Mouse (Mus musculus) heart, embryonic 11.5 days (tissue): ENCODE measurements around the gene Snx10. TPM values are rescaled to one million over a fixed set of nuclear protein-coding genes. Genes with fewer than 3 reads are reported as not detected.
A peak's percentile ranks its signal among the peaks of the same experiment; 100 is the strongest.
"Not testable (repeated sequence)": the region's sequence is repeated elsewhere in the genome, so short reads cannot be mapped to it uniquely, and the experiment has no call there.

Experiments
- ATAC-seq: fragments of 200-750 bp; cut with Nextera tagmentation; replicated peaks from 2 replicates; pipeline ENCODE4 v1.8.0; 2017; ENCODE audit warnings: moderate library complexity; ENCODE audit not compliant: insufficient number of reproducible peaks, low FRiP score, low TSS enrichment
- H3K27ac ChIP-seq: fragments of 300-500 bp; sonication (generic); 2 replicates; pipeline ENCODE4 v1.5.1; 2014; ENCODE audit warnings: mild to moderate bottlenecking, low read depth, low read length
- H3K27me3 ChIP-seq: fragments of 300-500 bp; sonication (generic); 2 replicates; pipeline ENCODE4 v1.6.1; 2014; ENCODE audit warnings: mild to moderate bottlenecking, low read length, mixed read lengths; ENCODE audit not compliant: control insufficient read depth, insufficient read depth
- H3K36me3 ChIP-seq: fragments of 300-500 bp; sonication (generic); 2 replicates; pipeline ENCODE4 v1.6.1; 2014; ENCODE audit warnings: mild to moderate bottlenecking, low read length, moderate library complexity, mixed read lengths; ENCODE audit not compliant: control insufficient read depth, insufficient read depth
- H3K4me1 ChIP-seq: fragments of 300-500 bp; sonication (generic); 2 replicates; pipeline ENCODE4 v1.6.1; 2014; ENCODE audit warnings: low read length; ENCODE audit not compliant: control insufficient read depth, insufficient read depth
- H3K4me2 ChIP-seq: fragments of 300-500 bp; sonication (generic); 2 replicates; pipeline ENCODE4 v1.6.1; 2014; ENCODE audit warnings: mild to moderate bottlenecking, moderate library complexity
- H3K4me3 ChIP-seq: fragments of 300-500 bp; sonication (generic); 2 replicates; pipeline ENCODE4 v1.5.1; 2014; ENCODE audit warnings: low read depth, low read length
- H3K9ac ChIP-seq: fragments of 300-500 bp; sonication (generic); 2 replicates; pipeline ENCODE4 v1.6.1; 2014; ENCODE audit warnings: mild to moderate bottlenecking, low read depth, low read length, moderate library complexity
- H3K9me3 ChIP-seq: fragments of 300-500 bp; sonication (generic); replicated peaks from 2 replicates; pipeline ENCODE4 v1.6.1; 2016; ENCODE audit warnings: low read length; ENCODE audit not compliant: control insufficient read depth
- WGBS: fragments of 180-500 bp; shearing (Covaris S2); extraction: QIAGEN DNeasy Blood & Tissue Kit; methylation state at CpG from one replicate; pipeline ENCODE4 v1.1.7; 2014; ENCODE audit not compliant: insufficient replicate concordance; 5-methylcytosine and 5-hydroxymethylcytosine counted together
- polyA plus RNA-seq: library from polyadenylated mRNA; unstranded; fragments of >200 nt; fragmentation: Nextera tagmentation; extraction: Ambion mirVana; gene quantifications from 2 replicates; pipeline ENCODE4 v1.2.1, GENCODE M21; 2014

Snx10 gene
- polyA plus RNA-seq: 23.0 and 26.1 TPM in 2 replicates

DNA sequence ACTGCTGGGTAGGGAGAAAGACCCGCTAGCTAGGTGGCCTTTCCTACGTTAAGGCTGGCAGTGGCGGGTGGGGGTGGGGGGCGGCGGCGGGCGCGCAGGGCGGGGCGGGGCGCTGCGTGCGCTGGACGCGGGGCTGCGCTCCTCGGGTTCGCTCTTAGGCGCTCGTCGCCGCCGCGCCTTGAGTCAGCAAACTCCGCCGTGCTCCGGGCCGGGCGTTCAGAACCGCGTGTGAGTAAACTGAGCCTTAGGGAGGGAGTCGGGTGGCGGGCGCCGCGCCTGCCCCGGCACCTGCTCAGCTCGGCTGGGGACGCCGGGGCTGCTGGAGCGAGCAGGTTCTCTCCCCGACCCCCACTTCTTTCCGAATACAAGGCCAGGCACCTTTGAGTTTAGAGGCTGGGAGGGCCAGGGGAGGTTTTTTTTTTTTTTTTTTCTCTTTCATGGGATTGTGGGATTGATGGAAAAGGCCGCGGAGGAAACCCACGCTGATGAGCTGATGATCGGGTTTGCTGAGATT is at the start of gene Snx10:
Snx10 (plus strand) TSS at position 95 of the 514 bp plus-strand sequence.
- no peaks in the 10 kb centered on the region for H3K36me3 ChIP-seq
- 0 out of 2 replicates have a peak, but pooled peaks cover 2% of the 10 kb centered on the region for H3K4me1 ChIP-seq
- 0 out of 2 replicates have a peak, but pooled peaks have one; percentile 42 for ATAC-seq
- peak within 1 kb of the TSS; percentile 55 for H3K4me3 ChIP-seq
- peak within 1 kb of the TSS; percentile 54 for H3K27ac ChIP-seq
- no peaks in the 10 kb centered on the region for H3K9me3 ChIP-seq
- H3K9ac ChIP-seq: peak within 1 kb of the TSS; percentile 66
- under 1% methylated on average over 47 of the region's 47 CpGs for WGBS
- no peaks in the 10 kb centered on the region for H3K27me3 ChIP-seq
- peak within 1 kb of the TSS; percentile 68 for H3K4me2 ChIP-seq

DNA sequence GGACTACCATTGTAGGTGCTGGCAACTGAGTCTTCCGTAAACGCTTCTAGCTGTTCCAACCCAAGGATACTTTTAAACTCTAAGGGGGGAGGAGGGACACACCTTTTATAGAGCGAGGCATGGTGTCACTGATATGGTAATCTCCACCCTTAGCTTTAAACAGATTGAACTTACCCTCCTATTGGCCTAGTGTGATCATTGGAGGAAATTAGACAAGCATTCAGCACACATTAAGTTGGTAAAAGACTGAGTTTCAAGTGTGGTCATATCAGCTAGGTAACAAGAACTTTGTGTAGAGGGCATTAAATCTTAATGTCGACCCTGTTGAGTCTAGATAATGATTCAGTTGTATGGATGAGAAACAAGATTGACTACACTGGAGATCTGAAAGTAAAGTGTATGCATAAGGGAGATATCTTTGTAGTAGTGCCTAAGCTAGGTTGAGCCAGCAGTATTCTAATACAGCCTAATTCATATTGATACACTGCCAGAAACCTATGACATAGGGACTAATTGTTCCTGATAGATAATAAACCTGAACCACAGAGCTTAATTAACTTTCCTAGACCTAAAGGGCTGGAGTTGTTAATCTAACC is 44.5 kb upstream of the Snx10 start:
- Histone ChIP-seq H3K9me3 (no peaks in the 10 kb centered on the region), H3K4me2 (no peak overlapping the region), H3K4me1 (no peaks in the 10 kb centered on the region), H3K27me3 (no peaks in the 10 kb centered on the region), H3K9ac (no peak overlapping the region), H3K4me3 (no peak overlapping the region), H3K36me3 (peaks cover 42% of the 10 kb centered on the region), H3K27ac (no peak overlapping the region)
- no peak for ATAC-seq
- WGBS: 91% methylated on average over 4 of the region's 4 CpGs

DNA sequence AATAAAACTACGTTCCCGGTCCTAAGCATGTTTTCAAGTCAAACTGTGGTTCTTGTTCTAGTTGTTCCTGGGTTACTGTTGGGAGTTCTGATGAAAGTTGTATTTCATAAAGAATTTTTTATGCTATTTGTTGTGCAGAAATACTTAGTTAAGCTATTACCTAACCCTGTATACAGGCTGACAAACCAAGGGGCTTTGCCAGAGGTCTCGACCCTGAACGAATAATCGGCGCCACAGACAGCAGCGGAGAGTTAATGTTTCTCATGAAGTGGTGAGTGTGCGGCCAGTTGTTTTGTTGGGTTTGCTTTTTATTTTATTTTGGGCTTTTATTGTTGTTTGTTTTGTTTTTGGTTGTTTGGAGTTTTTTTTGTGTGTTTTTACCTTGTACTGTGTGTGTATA is 42.2 kb upstream of the Snx10 start:
- no peak for ATAC-seq
- Histone ChIP-seq H3K36me3 (peaks cover 33% of the 10 kb centered on the region), H3K9ac (no peak overlapping the region), H3K4me2 (no peak overlapping the region), H3K4me3 (no peak overlapping the region), H3K27me3 (no peaks in the 10 kb centered on the region), H3K9me3 (no peaks in the 10 kb centered on the region), H3K4me1 (peaks cover 10% of the 10 kb centered on the region), H3K27ac (no peak overlapping the region)
- WGBS: 97% methylated on average over 8 of the region's 8 CpGs

DNA sequence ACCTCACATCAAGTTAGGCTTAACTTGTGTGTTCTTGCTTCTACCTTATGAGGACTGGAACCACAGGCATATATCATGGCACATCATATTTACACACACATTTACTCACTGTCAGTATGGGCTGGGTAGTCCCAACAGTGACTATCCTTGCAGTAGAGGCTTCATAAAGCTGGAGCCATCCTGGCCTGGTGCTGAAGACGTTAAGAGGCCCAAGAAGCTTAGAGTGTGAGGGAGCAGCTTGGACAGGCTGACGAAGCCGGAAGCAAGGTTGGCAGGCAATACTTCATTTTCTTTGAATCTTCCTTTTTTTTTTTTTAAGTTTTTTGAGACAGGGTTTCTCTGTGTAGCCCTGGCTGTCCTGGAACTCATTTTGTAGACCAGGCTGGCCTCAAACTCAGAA is 39.8 kb upstream of the Snx10 start:
- H3K4me2 ChIP-seq: no peak overlapping the region
- 88% methylated on average over 3 of the region's 3 CpGs for WGBS
- H3K4me3 ChIP-seq: no peak overlapping the region
- peaks cover 3% of the 10 kb centered on the region; the same call in 1 of the 2 replicates for H3K9me3 ChIP-seq
- peaks cover 29% of the 10 kb centered on the region for H3K36me3 ChIP-seq
- no peak for ATAC-seq
- H3K9ac ChIP-seq: no peak overlapping the region
- H3K27ac ChIP-seq: no peak overlapping the region
- H3K4me1 ChIP-seq: peaks cover 14% of the 10 kb centered on the region
- H3K27me3 ChIP-seq: no peaks in the 10 kb centered on the region

DNA sequence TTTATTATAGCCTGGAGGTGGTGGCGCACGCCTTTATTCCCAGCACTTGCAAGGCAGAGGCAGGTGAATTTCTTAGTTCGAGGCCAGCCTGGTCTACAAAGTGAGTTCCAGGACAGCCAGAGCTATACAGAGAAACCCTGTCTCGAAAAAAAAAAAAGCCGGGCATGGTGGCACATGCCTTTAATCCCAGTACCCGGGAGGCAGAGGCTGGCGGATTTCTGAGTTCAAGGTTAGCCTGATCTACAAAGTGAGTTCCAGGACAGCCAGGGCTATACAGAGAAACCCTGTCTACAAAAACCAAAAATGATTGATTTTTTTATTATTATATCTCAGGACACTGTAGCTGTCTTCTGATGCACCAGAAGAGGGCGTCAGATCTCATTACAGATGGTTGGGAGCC is 39.1 kb upstream of the Snx10 start:
- WGBS: 83% methylated on average over 8 of the region's 8 CpGs
- not testable (repeated sequence) for H3K27ac ChIP-seq, ATAC-seq, H3K4me3 ChIP-seq, H3K27me3 ChIP-seq, H3K9ac ChIP-seq, H3K9me3 ChIP-seq, H3K4me2 ChIP-seq
- peaks cover 14% of the 10 kb centered on the region for H3K4me1 ChIP-seq
- peaks cover 22% of the 10 kb centered on the region for H3K36me3 ChIP-seq

DNA sequence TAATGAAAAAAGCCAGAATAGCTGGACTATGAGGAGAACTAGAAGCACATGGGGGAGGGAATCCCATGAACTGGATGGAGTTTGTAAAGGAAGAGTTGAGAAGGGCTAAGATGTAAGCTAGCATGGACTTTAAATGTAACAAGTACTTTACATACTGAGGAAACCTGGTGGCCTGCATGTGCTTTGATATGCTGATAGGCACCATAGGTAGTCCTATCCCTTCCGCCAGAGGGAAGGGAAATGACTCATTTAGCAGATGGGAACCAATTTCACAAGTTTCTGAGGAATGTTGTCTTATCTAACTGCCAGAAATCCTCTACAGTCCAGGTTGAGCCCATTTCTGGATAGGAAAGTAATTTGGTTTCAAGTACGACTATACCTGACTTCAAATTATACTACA is 38.1 kb upstream of the Snx10 start:
- peaks cover 3% of the 10 kb centered on the region; the same call in 1 of the 2 replicates for H3K9me3 ChIP-seq
- no peak overlapping the region for H3K27ac ChIP-seq
- peaks cover 16% of the 10 kb centered on the region for H3K4me1 ChIP-seq
- WGBS: 34% methylated on average over 2 of the region's 2 CpGs
- H3K9ac ChIP-seq: no peak overlapping the region
- no peak overlapping the region for H3K4me2 ChIP-seq
- no peaks in the 10 kb centered on the region for H3K27me3 ChIP-seq
- no peak overlapping the region for H3K4me3 ChIP-seq
- peaks cover 17% of the 10 kb centered on the region for H3K36me3 ChIP-seq
- no peak; the same call in 1 of the 2 replicates for ATAC-seq

DNA sequence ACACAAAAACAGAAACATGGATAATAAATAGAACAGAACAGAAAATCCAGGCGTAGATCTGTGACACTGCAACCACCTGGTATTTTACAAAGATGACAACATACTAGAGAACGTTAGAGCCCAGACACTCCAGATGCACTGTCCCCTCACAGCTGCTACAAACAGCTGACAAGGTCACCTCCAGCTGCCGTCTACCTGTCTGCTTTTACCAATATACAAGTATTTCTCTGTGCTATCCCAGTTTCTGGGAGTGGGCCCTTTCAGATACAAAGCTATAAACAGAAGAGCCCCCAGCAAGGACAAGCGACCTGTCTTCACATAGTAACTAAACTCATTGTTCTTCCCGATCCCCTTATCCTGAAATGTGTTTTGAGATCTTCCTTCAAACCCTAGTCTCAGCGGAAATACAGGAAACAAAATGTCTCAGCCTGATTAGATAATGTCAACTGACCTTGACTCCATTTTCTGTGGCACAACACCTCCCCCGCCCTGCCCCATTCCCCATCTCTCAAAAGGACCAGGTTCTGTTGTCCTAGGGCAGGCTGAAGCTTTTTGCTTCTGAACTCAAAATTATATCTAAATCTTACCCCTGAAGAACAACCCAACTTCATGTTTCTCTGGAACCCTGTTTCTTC is 37.5 kb upstream of the Snx10 start:
- ATAC-seq: no peak
- H3K27ac ChIP-seq: peak overlapping the region; percentile 41; the same call in 1 of the 2 replicates
- H3K9me3 ChIP-seq: peaks cover 3% of the 10 kb centered on the region; the same call in 1 of the 2 replicates
- H3K36me3 ChIP-seq: peaks cover 13% of the 10 kb centered on the region
- H3K4me2 ChIP-seq: no peak overlapping the region
- no peaks in the 10 kb centered on the region for H3K27me3 ChIP-seq
- WGBS: 35% methylated on average over 7 of the region's 7 CpGs
- no peak overlapping the region for H3K9ac ChIP-seq
- H3K4me3 ChIP-seq: no peak overlapping the region
- peaks cover 16% of the 10 kb centered on the region for H3K4me1 ChIP-seq

DNA sequence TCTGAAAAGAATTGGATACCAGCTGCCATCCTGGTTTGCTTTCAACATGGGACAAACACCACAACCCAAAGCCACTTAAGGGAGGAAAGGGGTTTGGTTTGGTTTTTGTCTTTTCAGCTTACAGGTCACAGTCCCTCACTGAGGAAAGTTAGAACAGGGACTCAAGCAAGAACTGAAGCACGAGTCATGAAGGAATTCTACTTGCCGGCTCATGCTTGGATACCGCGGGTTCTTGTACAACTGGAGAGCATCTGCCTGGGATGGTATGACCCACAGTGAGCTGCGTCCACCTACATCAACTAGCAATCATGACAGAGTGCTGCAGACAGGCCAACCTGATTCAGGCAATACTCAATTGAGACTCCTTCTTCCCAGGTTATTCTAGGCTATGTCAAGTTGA is 37.0 kb upstream of the Snx10 start:
- H3K36me3 ChIP-seq: peaks cover 13% of the 10 kb centered on the region
- no peak overlapping the region for H3K9ac ChIP-seq
- ATAC-seq: no peak
- H3K9me3 ChIP-seq: peaks cover 3% of the 10 kb centered on the region; the same call in 1 of the 2 replicates
- no peak overlapping the region for H3K4me3 ChIP-seq
- H3K4me1 ChIP-seq: peaks cover 16% of the 10 kb centered on the region
- no peaks in the 10 kb centered on the region for H3K27me3 ChIP-seq
- no peak overlapping the region for H3K4me2 ChIP-seq
- H3K27ac ChIP-seq: peak overlapping the region; percentile 41; the same call in 1 of the 2 replicates
- 76% methylated on average over 5 of the region's 5 CpGs for WGBS
